Mouse (Mus musculus) bone marrow, adult 2 months (tissue): Measurements from ENCODE around the gene Wdr18. TPM values are rescaled to one million over a fixed set of nuclear protein-coding genes. Genes with fewer than 3 reads are reported as not detected.

Experiments used
- H3K27ac ChIP-seq: fragments of 200-500 bp; 2 replicates; pipeline ENCODE4 v1.5.1; 2012; ENCODE audit warnings: low read depth, mild to moderate bottlenecking, control low read depth, inconsistent platforms, low read length; ENCODE audit not compliant: control insufficient read depth, poor library complexity, insufficient read depth
- H3K4me1 ChIP-seq: fragments of 200-500 bp; 2 replicates; pipeline ENCODE4 v1.6.1; 2011; ENCODE audit warnings: low read length; ENCODE audit not compliant: control insufficient read depth, insufficient read depth
- H3K4me3 ChIP-seq: fragments of 200-500 bp; replicated peaks from 2 replicates; pipeline ENCODE3; 2011; ENCODE audit warnings: mild to moderate bottlenecking, low read depth, low read length, control low read depth; ENCODE audit not compliant: control insufficient read depth
- CTCF ChIP-seq: fragments of 200-500 bp; IDR thresholded peaks from 2 replicates; pipeline ENCODE4 v1.5.1; 2011; ENCODE audit warnings: low read length, control low read depth; ENCODE audit not compliant: control insufficient read depth, insufficient read depth
- POLR2A ChIP-seq: fragments of 200-500 bp; IDR thresholded peaks from 2 replicates; pipeline ENCODE4 v1.6.1; 2011; ENCODE audit warnings: low read depth, mild to moderate bottlenecking, control low read depth, low read length, borderline replicate concordance; ENCODE audit not compliant: control insufficient read depth
- WGBS: fragments of 180-500 bp; shearing (Covaris S2); methylation state at CpG from one replicate; pipeline ENCODE4 v1.1.7; 2018; 5-methylcytosine and 5-hydroxymethylcytosine counted together
- polyA plus RNA-seq: library from polyadenylated mRNA; stranded (reverse); fragments of >200 nt; gene quantifications from 2 replicates; pipeline ENCODE4 v1.2.4, GENCODE M21; 2011; ENCODE audit warnings: low replicate concordance; ENCODE audit not compliant: missing spikeins, insufficient read depth, insufficient read length

The Wdr18 gene
- polyA plus RNA-seq, 1 experiment, result 43.3 TPM

DNA sequence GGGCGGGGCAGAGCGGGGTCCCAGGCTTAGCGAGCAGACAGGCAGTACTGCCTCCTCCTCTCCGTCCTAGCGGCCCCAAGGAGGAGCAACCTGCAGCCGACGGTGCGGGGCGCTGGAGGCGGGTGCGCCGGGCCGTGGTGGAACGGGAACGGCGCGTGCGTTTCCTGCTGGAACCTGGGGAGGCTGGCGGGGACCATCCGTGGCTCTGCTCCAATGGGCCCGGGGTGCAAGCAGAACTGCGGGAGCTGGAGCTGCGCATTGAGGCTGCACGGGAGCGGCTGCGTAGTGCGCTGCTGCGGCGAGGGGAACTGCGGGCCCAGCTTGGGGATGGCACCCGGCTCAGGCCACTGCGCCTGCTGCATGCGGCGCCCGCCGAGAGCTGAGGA, 16.8 kb downstream of the Wdr18 start:
- 95% methylated on average over 36 of the region's 36 CpGs for WGBS
- TF ChIP-seq POLR2A (no peak), CTCF (no peak)
- Histone ChIP-seq H3K27ac (no peak overlapping the region), H3K4me3 (no peak overlapping the region), H3K4me1 (no peaks in the 10 kb centered on the region)

DNA sequence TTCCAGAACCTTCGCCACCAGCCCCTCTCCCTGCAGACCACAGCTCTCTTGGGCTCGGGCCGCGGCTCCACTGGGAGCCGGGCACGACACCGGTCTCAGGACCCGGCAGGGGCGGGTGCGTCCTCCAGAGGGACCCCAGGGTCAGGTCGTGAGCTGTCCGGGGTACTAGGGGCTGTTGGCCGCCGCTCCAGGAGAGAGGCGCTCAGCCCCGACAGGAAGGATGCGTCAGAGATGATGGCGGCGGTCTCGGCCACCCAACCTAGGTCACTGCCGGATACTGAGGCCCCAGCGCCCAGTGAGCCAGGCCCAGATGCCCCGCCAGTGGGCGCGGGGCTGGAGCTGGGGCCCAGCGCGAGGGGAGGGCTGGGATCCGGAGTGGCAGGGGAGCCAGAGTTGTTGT, 17.4 kb downstream of the Wdr18 start:
- WGBS, result 97% methylated on average over 28 of the region's 28 CpGs
- Histone ChIP-seq H3K4me1 (no peaks in the 10 kb centered on the region), H3K4me3 (no peak overlapping the region), H3K27ac (no peak overlapping the region)
- TF ChIP-seq POLR2A (no peak), CTCF (no peak)

- Histone ChIP-seq H3K27ac (no peak overlapping the region), H3K4me1 (no peaks in the 10 kb centered on the region), H3K4me3 (no peak overlapping the region)
- no peak for TF ChIP-seq CTCF
- 96% methylated on average over 21 of the region's 21 CpGs for WGBS
These were observed 18.1 kb downstream of the Wdr18 start for GRCm38 (mm10) chr10:79978061-79978460.

DNA sequence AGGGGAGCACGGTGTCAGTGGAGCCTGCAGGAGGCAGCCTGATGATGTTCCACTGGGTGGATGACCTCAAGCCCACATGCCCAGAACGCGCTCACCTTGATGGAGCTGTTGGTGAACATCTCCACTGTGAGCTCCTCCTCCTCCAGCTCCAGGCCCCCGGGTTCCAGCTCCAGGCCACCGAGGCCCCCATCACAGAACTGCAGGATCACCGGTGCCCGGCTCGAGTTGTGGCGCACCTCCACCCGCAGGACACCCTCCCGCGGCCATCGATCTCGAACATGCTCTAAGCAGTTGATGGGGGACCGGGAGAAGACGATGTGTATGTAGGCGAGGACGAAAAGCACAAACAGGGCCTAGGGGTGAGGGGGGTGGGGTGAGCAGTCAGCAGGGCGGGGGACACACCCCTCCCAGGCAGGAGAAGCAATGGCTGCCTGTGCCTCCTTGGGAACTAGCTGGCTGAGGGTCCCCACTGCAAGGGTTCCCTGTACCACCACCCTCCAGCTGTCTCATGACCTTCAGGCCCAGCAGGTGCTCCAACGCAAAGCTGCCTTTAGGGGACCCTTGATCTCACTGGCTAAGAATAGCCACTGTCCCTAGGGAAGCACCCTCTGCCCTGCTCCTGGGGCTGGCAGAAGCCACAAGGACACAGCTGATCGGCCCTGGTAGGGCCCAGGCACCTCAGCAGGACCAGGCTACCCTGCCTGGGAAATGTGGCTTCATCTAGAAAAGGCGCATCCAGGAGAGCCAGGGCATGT, 19.6 kb downstream of the Wdr18 start:
- H3K4me3 ChIP-seq, result no peak overlapping the region
- 93% methylated on average over 22 of the region's 22 CpGs for WGBS
- TF ChIP-seq CTCF (no peak), POLR2A (no peak)
- H3K4me1 ChIP-seq, result peaks cover 2% of the 10 kb centered on the region; the same call in 1 of the 2 replicates
- H3K27ac ChIP-seq, result no peak overlapping the region

DNA sequence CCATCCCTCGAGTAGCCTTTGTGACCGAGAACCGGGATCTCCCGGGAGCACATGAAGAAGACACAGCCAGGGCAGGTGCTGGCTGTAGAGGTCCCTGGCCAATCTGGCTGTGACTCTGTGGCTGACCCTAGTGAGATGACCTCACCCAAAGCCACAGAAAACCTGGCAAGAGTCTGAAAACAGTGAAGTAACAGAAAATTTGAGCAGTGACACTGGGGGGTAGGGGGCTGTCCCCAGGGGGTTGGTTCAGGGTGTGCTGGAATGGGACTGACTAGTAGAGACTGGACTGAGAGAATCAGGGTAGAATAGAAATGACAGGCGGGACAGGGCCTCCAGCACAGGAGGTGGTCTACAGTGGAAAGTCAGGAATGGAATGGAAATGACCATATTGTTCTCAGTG, 23.3 kb downstream of the Wdr18 start:
- peak overlapping the region; percentile 82 for H3K27ac ChIP-seq
- 66% methylated on average over 5 of the region's 5 CpGs for WGBS
- TF ChIP-seq POLR2A (no peak), CTCF (no peak)
- peaks cover 8% of the 10 kb centered on the region; the same call in 1 of the 2 replicates for H3K4me1 ChIP-seq
- H3K4me3 ChIP-seq, result peak overlapping the region; percentile 82

DNA sequence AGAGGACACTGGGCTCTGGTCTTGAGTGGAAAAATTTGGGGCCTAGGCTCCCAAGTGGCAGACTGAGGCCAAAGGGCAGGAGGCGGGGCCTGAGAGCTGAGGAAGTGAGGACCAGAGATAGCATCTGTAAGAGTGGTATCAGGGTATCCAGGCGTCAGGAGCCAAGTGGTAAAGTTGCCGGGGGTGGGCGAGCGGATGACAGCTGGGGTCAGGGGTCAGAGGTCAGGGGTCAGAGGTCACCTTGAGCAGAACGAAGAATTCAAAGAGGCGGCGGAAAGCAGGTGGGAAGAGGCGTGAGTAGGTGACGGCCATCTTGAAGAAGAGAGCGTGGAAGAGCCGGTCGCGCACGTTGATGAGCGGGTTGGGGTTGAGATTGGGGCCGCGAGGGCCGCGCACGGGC, 23.7 kb downstream of the Wdr18 start:
- no peak for TF ChIP-seq CTCF
- TF ChIP-seq POLR2A, result peak; percentile 22; the same call in 1 of the 2 replicates
- peaks cover 8% of the 10 kb centered on the region; the same call in 1 of the 2 replicates for H3K4me1 ChIP-seq
- H3K4me3 ChIP-seq, result peak overlapping the region; percentile 82
- under 1% methylated on average over 21 of the region's 21 CpGs for WGBS
- peak overlapping the region; percentile 82 for H3K27ac ChIP-seq

DNA sequence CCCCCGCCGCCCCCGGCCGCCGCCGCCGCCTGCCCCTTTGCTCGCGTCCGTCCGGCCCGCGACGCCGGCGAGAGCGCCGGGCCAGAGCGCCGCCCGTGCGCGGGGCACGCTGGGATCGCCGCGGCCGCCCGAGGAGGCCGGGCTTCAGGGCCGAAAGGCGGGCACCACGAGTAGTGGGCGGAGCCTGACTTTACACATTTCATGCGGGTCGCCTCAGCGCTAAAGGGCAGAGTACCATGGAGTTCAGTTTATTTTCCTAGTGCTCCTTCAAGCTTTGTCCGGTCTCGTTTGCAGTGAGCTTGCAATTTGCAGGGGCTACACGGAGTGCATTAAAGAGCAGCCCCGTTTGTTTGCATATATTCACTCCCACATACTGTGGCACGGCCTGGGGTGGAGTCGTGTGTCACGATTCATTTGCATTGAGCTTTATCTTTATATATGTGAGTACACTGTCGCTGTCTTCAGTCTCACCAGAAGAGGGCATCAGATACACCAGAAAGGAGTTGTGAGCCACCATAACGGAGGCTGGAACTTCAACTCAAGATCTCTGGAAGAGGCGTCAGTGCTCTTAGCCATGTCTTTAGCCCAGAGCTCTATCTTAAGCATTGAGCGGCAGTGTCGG, 24.4 kb downstream of the Wdr18 start, which contains the start of gene Tmem259:
Gene Tmem259 (minus strand): TSS at position 136 of the 622 bp plus-strand sequence.
- peaks cover 9% of the 10 kb centered on the region; the same call in 1 of the 2 replicates for H3K4me1 ChIP-seq
- TF ChIP-seq CTCF, result peak; percentile 40
- TF ChIP-seq POLR2A, result no peak; the same call in 1 of the 2 replicates
- H3K27ac ChIP-seq, result peak within 1 kb of the TSS; percentile 94
- H3K4me3 ChIP-seq, result peak within 1 kb of the TSS; percentile 82
- WGBS, result 5% methylated on average over 49 of the region's 49 CpGs

- Histone ChIP-seq H3K27ac (peak overlapping the region; percentile 94), H3K4me1 (peaks cover 10% of the 10 kb centered on the region; the same call in 1 of the 2 replicates), H3K4me3 (peak overlapping the region; percentile 78)
- under 1% methylated on average over 22 of the region's 22 CpGs for WGBS
- TF ChIP-seq CTCF (no peak), POLR2A (no peak)
These were observed 24.9 kb downstream of the Wdr18 start for GRCm38 (mm10) chr10:79984871-79985270.
